Mouse (Mus musculus) adrenal gland, adult (tissue): ENCODE data around the gene Dazap1.
"Not testable (repeated sequence)": the region's sequence is repeated elsewhere in the genome, so short reads cannot be mapped to it uniquely, and the experiment has no call there.

Source experiments
- DNase-seq, 2 experiments: peaks; one replicate each; pipeline ENCODE4 v3.0.0; 2022 to 2023; ENCODE audit warnings: low spot score in 1 of 2; ENCODE audit not compliant: inconsistent age in 2 of 2

Gene Dazap1

DNA sequence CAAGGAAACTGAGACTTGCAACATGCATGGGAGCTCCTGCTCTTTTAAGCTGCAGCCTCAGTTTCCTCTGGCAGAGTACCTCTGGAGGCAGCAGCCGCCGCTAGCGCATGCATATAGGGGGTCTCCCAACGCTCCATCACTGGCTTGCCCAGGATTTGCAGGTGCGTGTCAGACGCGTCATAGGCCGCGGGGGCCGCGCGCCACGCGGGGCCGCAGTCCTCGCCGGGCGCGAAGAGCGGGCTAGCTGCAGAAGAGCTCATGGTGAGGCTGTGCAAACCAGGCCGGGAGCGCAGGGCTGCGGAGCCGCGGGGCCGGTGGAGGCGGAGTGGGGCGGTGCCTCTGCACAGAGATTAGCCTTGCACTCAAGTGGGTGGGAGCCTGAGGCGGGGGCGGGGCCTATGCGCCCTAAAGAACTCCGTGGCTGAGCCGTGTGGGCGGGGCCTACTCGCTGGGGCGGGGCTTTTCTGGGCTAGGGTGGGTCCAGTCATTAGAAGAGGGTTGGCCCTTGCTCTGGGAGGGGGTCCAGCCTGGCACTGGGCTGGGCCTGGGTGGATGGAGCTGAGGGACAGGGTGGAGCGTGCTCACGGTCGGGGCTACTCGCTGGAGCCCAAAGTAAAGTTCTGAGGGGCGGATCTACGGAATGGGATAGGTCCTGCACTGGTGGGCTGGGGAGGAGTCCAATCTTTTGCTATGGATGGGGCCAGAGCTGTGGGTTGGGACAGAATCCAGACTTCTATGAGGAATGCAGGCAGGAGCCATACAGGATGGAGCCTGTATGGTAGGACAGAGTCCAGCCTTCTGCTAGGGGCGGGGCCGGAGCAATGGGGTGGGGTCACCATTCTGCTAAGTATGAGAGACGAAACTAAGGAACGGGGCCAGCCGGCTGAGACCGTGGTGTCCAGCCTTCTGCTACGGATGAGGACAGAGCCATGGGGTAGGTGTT, at the start of gene Dazap1, which contains the start of gene Gamt:
TSS of gene Dazap1 (plus strand) at position 845 of the 943 bp plus-strand sequence.
TSS of gene Gamt (minus strand) at position 371 of the 943 bp plus-strand sequence.
- peak; percentile 99 for DNase-seq

DNA sequence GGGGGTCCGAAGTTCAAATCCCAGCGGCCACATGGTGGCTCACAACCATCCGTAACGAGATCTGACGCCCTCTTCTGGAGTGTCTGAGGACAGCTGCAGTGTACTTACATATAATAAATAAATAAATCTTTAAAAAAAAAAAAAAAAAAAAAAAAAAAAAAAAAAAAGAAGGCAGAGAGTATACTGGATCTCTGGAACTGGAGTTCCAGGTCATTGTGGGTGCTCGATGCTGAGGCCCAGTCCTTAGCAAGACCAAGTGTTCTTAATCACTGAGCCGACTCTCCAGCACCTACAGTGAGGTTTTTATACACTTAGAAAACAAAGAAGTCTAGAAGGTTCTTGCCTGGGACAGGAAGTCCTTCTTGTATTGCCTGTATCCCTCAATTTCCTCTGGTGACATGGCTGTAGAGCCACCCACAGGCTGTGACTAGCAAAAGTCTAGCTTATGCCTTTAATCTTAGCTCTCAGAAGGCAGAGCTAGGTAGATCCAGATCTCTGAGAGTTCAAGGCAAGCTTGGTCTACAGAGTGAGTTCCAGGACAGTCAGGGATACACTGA, 49.7 kb upstream of the Dazap1 start:
- DNase-seq = not testable (repeated sequence)

DNA sequence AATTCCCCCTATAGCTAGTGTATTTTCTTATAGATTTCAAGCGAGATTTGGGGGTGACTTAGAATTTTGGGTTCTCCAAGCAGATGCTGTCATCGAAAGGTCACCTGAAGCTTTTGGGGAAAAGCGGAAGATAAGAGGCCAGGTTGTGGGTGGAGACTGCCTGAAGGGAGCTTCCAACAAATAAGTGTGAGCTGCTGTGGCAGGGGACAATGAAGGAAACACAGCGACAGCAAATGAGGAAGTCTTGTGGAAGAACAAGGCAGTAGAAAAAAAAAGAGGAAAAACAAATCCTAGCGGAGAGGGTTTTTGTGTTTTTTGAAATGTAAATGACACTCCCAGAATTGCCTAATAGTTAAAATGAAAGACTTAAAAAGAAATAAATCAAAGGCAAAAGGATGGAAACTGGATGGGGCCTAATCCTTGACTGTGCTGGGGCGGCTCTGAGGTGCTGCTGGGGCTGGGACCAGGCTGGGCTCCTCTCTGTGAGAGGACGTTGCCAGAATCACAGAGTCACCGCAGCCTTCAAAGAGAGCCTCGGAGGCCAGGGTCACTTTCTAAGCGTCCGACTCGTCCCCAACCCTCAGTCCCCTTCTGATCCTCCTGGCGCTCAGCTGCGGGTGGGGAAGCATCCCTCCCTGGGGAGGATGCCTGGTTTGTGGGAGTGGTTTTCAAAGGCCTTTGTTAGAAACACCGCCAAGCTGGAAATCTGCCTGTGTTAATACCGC, 46.1 kb upstream of the Dazap1 start:
- DNase-seq = no peak

DNA sequence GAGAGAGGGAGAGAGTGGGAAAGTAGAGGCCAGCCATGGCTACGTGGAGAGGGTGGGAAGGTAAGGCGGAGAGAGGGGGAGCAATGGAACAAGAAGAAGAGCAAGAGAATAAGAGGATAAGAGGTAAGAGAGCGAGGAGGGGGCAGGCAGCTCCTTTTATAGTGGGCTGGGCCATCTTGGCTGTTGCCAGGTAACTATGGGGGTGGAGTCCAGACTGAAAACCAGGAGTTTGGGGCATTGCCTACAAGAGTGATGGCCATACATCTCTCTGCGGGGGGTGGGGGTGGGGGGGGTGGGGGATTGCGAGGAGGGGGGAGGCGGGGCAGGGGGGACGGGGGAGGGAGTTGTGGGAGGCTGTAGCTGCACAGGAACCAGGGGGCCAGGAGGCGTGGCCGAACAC, 40.6 kb upstream of the Dazap1 start:
- DNase-seq = no peak

DNA sequence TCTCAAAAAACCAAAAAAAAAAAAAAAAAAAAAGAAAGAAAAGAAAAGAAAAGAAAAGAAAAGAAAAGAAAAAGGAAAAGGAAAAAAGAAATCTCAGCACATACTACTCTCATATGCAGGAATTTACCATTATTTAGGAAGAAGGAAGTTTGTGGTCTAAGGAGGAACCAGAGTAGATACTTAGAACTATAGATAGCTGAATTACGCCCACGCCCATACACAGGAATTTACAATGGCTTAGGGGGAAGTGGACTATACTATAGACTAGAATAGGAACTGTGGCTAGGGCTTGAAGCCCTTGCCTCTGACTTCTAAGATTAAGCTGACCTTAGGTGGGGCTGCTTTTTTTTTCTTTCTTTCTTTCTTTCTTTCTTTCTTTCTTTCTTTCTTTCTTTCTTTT, 38.1 kb upstream of the Dazap1 start:
- DNase-seq = not testable (repeated sequence)

DNA sequence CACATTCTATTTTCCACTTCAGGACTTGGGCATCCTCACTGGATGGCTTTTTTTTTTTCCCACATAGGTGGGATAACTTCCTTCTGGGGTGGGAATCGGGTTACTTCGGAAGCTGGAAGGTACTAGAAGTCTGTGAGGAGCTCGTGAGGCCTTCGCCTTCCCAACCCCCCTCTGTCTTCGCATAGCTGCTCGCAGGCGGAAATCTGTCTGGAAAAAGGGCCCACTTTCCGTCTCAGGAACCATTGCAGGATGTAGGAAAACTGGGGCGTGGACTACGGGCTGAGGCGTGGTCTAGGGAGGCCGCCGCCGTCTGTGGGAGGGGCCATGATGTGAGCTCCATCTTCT, 35.2 kb upstream of the Dazap1 start:
- no peak for DNase-seq

DNA sequence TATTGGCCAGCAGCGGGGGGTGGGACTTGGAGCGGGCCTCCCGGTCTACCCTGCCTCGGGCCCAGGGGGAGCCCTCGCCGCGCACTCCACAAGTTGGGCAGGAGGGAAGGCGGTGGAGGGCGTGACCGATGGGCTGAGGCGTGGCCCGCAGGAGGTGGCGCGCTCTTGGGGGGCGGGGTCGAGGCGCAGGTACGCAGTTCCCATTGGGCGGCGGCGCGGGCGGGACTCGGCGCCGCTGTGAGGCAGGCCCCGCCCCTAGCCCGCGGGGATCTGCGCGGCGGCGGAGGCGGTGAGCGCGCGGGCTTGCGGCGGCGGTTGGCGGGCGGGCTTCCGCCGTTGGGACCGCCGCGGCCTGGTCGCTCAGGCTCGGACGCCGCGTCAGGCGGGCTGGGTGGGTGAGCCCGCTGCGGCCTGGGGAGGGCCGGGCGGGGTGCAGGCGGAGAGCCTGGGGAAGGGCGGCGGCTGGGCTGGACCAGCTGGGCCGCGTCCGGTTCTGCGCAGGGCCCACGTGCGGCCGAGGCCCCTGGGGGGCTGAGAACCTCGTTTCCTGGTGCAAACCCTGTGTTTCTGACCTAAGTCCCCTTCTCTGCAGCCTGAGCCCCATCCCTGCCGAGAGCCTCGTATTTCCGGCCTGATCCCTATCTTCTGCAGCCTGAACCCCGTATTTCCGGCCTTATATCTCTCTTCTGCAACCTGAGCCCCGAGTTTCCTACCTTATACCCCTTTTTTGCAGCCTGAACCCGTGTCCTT, 34.7 kb upstream of the Dazap1 start, which contains the start of gene Mum1:
TSS of gene Mum1 (plus strand) at position 19 of the 750 bp plus-strand sequence.
- peak; percentile 100 for DNase-seq

DNA sequence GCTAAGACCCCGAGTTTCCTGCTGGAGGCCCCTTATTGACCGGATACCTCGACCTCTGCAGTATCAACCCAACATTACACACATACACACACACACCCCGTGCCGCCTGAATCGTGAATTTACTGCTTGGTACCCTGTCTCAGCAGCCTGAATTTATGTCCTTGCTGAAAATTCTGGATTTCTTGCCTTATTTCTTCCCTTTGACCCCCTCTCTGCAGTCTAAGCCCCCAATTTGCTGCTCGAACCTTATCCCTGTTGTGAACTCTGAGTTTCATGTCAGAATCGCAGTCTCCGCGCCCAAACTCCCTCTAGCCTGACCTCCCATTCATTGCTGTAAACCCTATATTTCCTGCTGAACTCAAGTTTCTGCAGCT, 34.1 kb upstream of the Dazap1 start:
- DNase-seq = no peak

DNA sequence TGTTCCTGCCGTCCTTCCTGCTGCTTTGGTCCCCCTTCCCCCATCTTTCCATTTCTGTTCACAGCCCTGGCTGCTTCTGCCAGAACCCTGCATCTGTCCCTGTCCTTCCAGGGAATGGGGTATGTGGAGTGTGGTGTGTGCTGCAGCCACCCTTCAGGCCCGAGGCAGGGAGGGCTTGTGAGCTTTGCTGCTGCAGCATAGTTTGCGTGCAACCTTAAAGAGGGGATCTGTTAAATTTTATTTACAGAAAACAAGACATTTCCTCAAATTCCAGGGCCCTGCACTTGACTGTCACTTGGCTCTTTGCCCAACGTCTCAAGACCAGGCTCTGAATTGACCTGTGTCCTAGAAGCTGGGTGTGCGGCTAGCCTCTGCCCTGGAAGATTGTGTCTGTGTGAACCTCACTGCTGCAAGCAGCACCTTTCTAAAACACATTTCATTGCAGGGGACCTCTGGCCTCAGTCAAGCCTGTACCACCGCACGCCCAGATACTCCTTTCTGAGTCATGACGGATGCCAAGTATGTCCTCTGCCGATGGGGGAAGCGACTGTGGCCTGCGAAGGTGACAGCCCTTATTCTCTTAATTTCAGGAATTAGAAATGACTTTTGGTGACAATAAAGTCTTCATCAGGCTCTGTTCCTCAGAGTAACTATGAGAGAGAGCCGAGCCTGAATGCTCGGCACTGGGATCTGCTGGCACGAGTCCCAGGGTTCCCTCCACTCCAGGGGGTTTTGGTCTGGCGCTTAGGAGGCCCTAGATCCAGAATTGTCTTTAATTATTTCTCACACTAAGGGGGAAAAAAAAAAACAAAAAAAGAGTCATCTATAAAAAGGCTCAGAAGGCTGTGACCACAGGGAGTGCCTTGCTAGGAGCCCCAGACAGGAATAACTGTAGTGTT, 33.2 kb upstream of the Dazap1 start:
- peak in 1 of 2 experiments; percentile 54 for DNase-seq

DNA sequence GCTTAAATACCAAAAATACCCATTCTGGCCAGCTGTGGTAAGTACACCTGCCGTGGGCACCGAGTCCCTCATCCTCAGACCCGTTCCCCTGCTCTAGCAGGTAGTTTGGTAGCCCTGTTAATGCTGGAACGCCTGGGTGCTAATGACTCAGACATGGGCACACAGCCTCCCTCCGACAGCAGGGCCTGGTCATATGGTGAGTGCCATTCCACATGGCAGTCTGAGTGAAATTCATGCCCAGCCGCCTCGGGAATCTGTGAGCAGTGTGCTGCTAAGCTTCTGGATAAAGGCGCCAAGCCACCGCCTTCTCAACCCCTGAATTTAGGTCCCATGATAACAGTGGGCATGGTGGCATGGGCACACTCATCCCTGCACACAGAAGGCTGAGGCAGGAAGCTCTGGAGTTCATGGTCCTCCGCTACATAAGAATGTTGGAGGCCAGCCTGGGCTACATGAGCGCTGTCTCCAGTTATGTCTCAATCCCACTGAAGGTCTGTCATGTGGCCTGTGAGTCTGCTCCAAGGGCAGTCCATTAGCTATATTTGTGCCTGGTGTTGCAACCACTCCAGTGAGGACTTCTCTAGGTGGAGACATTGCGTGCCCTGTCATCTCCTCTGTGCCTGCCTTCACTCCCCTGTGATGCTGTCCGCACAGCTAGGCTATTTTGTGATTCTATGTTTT, 25.0 kb upstream of the Dazap1 start:
- DNase-seq = no peak

DNA sequence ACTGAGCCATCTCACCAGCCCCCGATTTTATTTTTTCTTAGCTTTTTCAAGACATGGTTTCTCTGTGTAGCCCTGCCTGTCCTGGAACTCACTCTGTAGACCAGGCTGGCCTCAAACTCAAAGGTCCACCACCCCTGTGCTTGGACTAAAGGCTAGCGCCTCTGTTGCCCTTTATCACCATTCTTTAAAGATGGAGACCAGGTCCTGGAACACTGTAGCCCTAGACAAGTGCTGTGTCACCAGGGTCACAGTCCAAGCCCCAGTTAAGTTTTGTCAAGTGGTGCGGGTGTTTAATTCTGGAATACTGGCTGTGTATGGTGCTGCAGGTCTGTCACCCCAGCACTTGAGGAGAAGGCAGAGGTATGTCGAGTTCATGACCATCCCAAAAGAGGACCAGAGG, 24.3 kb upstream of the Dazap1 start:
- no peak for DNase-seq

DNA sequence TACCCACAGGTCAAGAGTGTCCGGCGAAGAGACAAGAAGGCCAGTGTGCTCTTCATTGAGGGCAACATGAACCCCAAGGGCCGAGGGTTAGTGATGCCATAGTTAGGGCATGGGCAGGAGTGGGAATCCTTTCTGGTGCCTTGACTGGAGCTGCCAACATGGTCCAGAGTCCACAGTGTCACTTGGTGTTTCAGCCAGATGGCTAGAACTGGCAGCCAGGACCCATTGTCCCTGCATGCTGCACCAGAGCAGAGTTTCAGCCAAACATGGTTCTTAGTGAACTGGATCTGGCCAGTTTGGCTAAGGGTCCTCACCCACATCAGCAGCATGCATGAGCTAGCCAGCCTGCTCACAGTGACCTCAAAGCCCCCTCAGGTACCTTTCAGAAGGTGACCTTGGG, 23.0 kb upstream of the Dazap1 start:
- DNase-seq = peak in 1 of 2 experiments; percentile 4

DNA sequence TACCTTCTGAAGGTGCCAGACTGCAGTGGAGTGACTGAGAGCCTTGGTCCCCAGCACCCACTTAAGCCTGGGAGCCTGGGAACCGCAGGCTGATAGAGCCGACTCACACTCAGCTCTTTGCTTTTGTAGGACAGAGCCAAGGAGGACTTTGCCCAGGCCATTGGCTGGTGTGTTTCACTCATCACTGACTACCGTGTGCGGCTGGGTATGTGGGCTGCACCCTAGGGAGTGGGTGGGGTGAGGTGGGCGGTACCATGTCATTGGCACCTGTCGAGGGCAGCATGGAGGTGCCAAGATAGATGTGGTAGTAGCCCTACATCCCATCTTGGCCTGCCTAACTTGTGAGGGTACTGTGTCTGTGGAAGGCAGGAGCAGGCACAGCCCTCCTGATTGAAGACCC, 21.5 kb upstream of the Dazap1 start:
- DNase-seq = no peak

DNA sequence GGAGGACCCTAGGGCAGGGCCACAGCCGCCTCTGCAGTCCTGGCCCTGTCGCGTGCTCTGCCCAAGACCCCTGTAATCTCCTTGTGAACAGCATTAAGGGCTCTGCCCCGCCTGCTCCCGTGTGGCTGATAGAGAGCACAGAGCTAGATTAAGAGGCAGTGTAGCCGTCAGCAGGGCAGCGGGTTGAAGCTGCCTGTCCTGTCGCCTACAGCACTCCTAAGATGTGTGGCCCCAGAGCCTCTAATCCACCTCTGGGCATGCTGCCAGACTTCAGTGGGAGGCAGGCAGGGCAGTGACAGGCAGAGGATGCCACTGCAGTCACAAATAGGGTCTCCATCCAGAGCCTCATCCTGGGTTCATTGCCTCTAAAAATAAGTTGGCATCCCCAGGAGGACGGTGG, 19.2 kb upstream of the Dazap1 start:
- no peak for DNase-seq

DNA sequence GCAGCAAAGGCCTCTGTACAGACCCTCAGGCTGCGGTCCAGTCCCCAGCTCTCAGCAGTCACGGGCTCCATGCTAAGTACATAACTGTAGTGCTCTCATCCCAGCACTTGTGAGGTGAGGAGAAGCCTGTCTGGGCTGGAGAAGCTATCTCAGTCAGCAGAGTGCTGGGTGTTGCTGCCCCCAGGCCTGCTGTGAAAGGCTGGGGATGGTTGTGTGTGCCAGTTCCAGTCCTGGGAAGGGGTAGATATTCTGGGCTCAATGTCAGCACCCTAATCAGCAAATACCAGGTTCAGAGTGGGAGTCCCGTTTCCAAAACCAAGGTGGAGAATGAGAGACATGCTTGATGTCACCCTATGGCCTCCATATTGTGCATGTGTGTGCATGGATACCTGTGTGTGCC, 18.7 kb upstream of the Dazap1 start:
- DNase-seq = no peak

DNA sequence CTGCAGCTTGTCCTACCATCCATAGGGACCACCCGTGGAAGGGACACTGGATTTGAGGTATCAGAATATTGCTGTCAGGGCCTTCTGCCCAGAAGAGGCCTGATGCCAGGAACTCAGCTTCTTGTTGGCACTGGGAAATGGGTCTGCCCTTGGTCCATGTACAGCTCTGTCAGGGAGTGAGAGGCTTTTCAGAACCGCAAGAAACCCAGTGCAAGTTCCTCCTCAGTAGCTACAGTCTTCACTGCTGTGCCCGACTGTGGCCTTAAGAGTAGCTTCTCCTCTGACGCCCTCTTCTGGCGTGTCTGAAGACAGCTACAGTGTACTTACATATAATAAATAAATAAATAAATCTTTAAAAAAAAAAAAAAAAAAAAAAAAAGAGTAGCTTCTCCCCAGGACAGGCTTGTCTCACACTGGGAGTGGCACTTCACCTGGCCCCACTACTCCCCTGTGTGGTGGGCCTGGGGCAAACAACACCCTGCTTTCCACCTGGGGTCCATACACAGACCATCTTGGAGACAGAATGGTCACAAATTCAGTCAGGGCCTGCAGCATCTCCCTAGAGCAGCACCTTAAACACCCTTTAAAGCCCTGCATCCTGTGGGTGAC, 16.4 kb upstream of the Dazap1 start:
- peak; percentile 39 to 65 for DNase-seq

DNA sequence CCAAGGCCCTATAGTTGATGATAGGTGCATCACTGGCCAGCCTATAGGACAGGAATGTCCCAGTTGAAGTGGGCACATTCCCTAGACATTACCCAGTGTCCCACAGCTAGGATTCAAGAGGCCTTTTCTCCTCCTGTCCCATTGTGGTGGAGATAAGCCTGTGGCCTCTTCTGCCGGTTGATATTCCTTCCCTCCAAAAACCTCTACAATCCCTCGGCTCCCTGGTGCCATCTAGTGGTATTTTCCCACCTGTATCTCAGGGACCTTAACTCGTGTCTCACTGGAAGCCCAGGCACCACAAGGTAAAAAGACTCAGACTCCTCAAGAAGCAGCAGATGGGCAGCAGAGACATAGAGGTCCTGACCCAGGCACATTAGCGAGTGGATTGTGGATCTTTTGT, 15.7 kb upstream of the Dazap1 start:
- peak; percentile 77 to 95 for DNase-seq

DNA sequence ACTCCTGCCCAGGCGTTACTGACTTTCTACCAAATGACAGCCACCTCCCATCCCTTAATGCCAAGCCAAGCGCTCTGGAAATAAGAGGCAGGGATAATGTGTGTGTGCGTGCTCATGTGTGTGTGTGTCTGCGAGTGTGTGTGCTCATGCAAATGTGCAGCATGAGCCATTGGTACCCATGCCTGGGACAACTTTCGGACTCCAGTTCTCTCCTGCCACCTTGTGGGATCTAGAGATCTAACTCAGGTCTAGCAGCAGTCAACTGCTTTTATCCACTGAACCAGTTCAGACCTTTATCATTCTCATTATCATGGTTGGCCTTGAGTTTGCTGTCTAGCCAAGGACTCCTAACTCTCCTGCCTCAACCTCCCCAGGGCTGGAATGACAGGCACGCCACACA, 13.4 kb upstream of the Dazap1 start:
- DNase-seq = peak; percentile 27 to 66

DNA sequence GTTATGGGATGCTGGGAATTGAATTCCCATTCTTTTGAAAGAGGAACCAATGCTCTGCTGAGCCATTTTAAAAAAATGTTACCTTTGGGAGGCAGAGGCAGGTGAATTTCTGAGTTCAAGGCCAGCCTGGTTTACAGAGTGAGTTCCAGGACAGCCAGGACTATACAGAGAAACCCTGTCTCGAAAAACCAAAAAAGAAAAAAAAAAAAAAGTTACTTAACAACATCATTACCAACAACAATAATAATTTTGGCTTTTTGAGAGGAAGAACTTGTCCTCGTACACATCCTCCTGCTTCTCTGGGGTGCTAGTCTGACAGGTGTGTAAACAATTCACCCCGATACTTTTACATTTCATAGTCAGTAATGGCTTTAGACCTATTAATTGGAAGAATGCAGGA, 12.8 kb upstream of the Dazap1 start:
- DNase-seq = not testable (repeated sequence)
